Mouse (Mus musculus) CD4-positive, CD25-positive, alpha-beta regulatory T cell, adult 2 months (primary cell): ENCODE measurements around the gene Scamp4.

Experiments
- DNase-seq: peaks from one replicate; pipeline ENCODE4 v3.0.0-alpha.2; 2012; ENCODE audit warnings: low read depth, low spot score

The Scamp4 gene

GRCm38 (mm10) chr10:80609269-80609924, 6.7 kb downstream of the Scamp4 start:
- DNase-seq = no peak

GRCm38 (mm10) chr10:80610116-80610785, 7.6 kb downstream of the Scamp4 start:
- peak; percentile 41 for DNase-seq

GRCm38 (mm10) chr10:80611024-80611423, 8.4 kb downstream of the Scamp4 start:
- peak; percentile 78 for DNase-seq

GRCm38 (mm10) chr10:80611905-80612304, 9.2 kb downstream of the Scamp4 start:
- DNase-seq = no peak

GRCm38 (mm10) chr10:80613821-80614220, 11.1 kb downstream of the Scamp4 start:
- no peak for DNase-seq

- DNase-seq = no peak
These were observed 11.7 kb downstream of the Scamp4 start for GRCm38 (mm10) chr10:80614351-80614750.

- DNase-seq = peak; percentile 86
These were observed 15.5 kb downstream of the Scamp4 start for GRCm38 (mm10) chr10:80618181-80618580.

- DNase-seq = no peak
These were observed 17.0 kb downstream of the Scamp4 start for GRCm38 (mm10) chr10:80619465-80620244.

- no peak for DNase-seq
These were observed 17.7 kb downstream of the Scamp4 start for GRCm38 (mm10) chr10:80620365-80620764.

GRCm38 (mm10) chr10:80620796-80621689, 18.4 kb downstream of the Scamp4 start:
- no peak for DNase-seq

GRCm38 (mm10) chr10:80621690-80621939, 18.9 kb downstream of the Scamp4 start:
- no peak for DNase-seq

- DNase-seq = peak; percentile 100
These were observed 19.4 kb downstream of the Scamp4 start for GRCm38 (mm10) chr10:80621940-80622660.

GRCm38 (mm10) chr10:80622661-80623456, 20.2 kb downstream of the Scamp4 start, which contains the start of gene Csnk1g2:
TSS of gene Csnk1g2 (plus strand) at chr10:80622838.
- DNase-seq = no peak

- DNase-seq = peak; percentile 80
These were observed 21.0 kb downstream of the Scamp4 start for GRCm38 (mm10) chr10:80623457-80624191.

- no peak for DNase-seq
These were observed 23.1 kb downstream of the Scamp4 start for GRCm38 (mm10) chr10:80625764-80626163.

GRCm38 (mm10) chr10:80627685-80628084, 25.0 kb downstream of the Scamp4 start:
- DNase-seq = no peak

GRCm38 (mm10) chr10:80628925-80629324, 26.3 kb downstream of the Scamp4 start:
- peak; percentile 68 for DNase-seq

GRCm38 (mm10) chr10:80635345-80635744, 32.7 kb downstream of the Scamp4 start:
- DNase-seq = no peak

- no peak for DNase-seq
These were observed 44.3 kb downstream of the Scamp4 start for GRCm38 (mm10) chr10:80646936-80647335.
